7 mouse cellular contexts compared by ENCODE assay signal in the genomic region with DNA sequence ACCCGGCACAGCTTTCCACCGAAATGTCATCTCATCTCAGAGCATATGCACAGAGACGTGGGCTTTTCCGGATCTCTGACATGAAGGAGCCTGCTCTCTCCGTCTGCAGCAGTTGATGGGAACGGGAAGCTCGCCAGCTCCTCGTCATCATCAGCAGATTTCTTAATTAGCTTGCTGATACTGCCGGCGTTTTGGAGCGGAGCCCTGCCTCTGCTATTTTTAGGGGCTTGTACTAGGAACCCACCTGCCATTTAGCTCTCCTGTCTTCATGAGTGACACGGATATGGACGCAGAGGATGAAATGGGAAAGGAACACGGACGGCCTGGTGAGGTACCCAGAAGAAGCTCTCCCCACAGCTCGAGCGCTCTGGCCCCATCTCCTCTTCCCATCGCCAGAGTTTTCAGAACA. TPM values are rescaled to one million over a fixed set of nuclear protein-coding genes. Genes with fewer than 3 reads are reported as not detected.
A peak's percentile ranks its signal among the peaks of the same experiment; 100 is the strongest.
DNase-seq lines count a peak whose midpoint lies in the region; ATAC-seq and TF ChIP-seq lines count a peak whose summit lies in the region.

No protein-coding gene starts in this region.

- H3K4me2 ChIP-seq in midbrain, postnatal 0 days (ENCODE audit: low read depth, low read length, poor library complexity, severe bottlenecking): 0 out of 2 replicates have a peak overlapping the region, but pooled peaks have one; percentile 2

- H3K9ac ChIP-seq in midbrain, postnatal 0 days (replicated peaks; ENCODE audit: low read length, poor library complexity, severe bottlenecking): no peak overlapping the region

- WGBS in midbrain, postnatal 0 days: 81% methylated on average over 18 of the region's 18 CpGs
- WGBS in midbrain, embryonic 10.5 days: 89% methylated on average over 18 of the region's 18 CpGs

- no peak for ATAC-seq in midbrain, postnatal 0 days (ENCODE audit: low FRiP score)

- H3K27me3 ChIP-seq in midbrain, postnatal 0 days (ENCODE audit: insufficient read depth, low read length): no peaks in the 10 kb centered on the region
- no peaks in the 10 kb centered on the region for H3K27me3 ChIP-seq in midbrain, embryonic 10.5 days (ENCODE audit: low read depth, poor library complexity, severe bottlenecking)

- peak; percentile 78 for DNase-seq in midbrain, postnatal 0 days (ENCODE audit: low spot score)
- DNase-seq in midbrain, embryonic 10.5 days (ENCODE audit: low spot score): no peak
- peak; percentile 35 to 53 for DNase-seq in frontal cortex, postnatal 25 days (ENCODE audit: low spot score in 2 of 2)
- peak; percentile 6 for DNase-seq in left cerebral cortex, adult 11 months (ENCODE audit: low spot score)
- DNase-seq in adrenal gland, postnatal 36 days: no peak
- no peak for DNase-seq in urinary bladder, adult 2 months (ENCODE audit: low spot score)
- DNase-seq in gastrocnemius, postnatal 25 days: no peak

- no peaks in the 10 kb centered on the region for H3K36me3 ChIP-seq in midbrain, postnatal 0 days (ENCODE audit: insufficient read depth, low read length)
- H3K36me3 ChIP-seq in midbrain, embryonic 10.5 days: no peaks in the 10 kb centered on the region

- no peaks in the 10 kb centered on the region for H3K9me3 ChIP-seq in midbrain, postnatal 0 days (ENCODE audit: low read length)
- no peaks in the 10 kb centered on the region; the same call in 1 of the 2 replicates for H3K9me3 ChIP-seq in midbrain, embryonic 10.5 days (replicated peaks)

- H3K4me3 ChIP-seq in midbrain, postnatal 0 days (ENCODE audit: low read depth, low read length): no peak overlapping the region
- H3K4me3 ChIP-seq in midbrain, embryonic 10.5 days: no peak overlapping the region

- H3K27ac ChIP-seq in midbrain, postnatal 0 days (ENCODE audit: low read depth, low read length): no peak overlapping the region
- H3K27ac ChIP-seq in midbrain, embryonic 10.5 days (replicated peaks): no peak overlapping the region

- TF ChIP-seq CTCF in midbrain, postnatal 0 days (IDR thresholded peaks at IDR 0.05): no peak

- H3K4me1 ChIP-seq in midbrain, postnatal 0 days (ENCODE audit: insufficient read depth, low read length): no peaks in the 10 kb centered on the region
- peaks cover 8% of the 10 kb centered on the region for H3K4me1 ChIP-seq in midbrain, embryonic 10.5 days

RNA-seq across cellular contexts. Expression of a gene that starts 14.1 kb away (rescaled TPM):
- 1.1 and 1.2 TPM in 2 replicates for total RNA-seq in midbrain, postnatal 0 days (2014; rRNA removed)
- 0.43 and 0.87 TPM in 2 replicates for polyA plus RNA-seq in midbrain, postnatal 0 days (2015; fragmentation: Nextera tagmentation; extraction: Ambion mirVana)
- 0.25 and 0.48 TPM in 2 replicates for polyA plus RNA-seq in midbrain, embryonic 10.5 days (2016; fragmentation: Nextera tagmentation; extraction: Ambion mirVana)
- under 1 TPM; 0.20 to 0.36 TPM for total RNA-seq in adrenal gland, postnatal 36 days (2021)
- 0.66 and 1.5 TPM in 2 replicates for polyA plus RNA-seq in urinary bladder, adult 2 months (2012; rRNA removed)
- under 1 TPM in 1 of 2 experiments, not detected in 1; 0.13 TPM for total RNA-seq in gastrocnemius, postnatal 25 days (2021)

Comparison
In these comparisons a context has a peak if more than half of its experiments do, and no peak if none do; other contexts are left out.
1. DNase-seq: peak in midbrain, postnatal 0 days (single experiment), frontal cortex, postnatal 25 days (2 of 2) and left cerebral cortex, adult 11 months (single experiment); none in midbrain, embryonic 10.5 days (single experiment), adrenal gland, postnatal 36 days (0 of 2), urinary bladder, adult 2 months (single experiment) and gastrocnemius, postnatal 25 days (single experiment).